In genomic region chr11:99055143-99055542, GRCm38 (mm10) we compare ENCODE assay signal across 10 mouse cellular contexts. TPM values are rescaled to one million over a fixed set of nuclear protein-coding genes. Genes with fewer than 3 reads are reported as not detected.
DNase-seq lines count a peak whose midpoint lies in the region; ATAC-seq and TF ChIP-seq lines count a peak whose summit lies in the region.
"Had no signal": no experiment of that assay in that cellular context is flagged by ENCODE, and none has a peak within 500 bp of the region (broad histone marks: within the 10 kb centered on the region; RNA-seq: fewer than 3 reads in every experiment).

No protein-coding gene starts in this region.

- no peak overlapping the region for H3K4me3 ChIP-seq in forebrain, embryonic 12.5 days (replicated peaks)
- no peak overlapping the region for H3K4me3 ChIP-seq in forebrain, postnatal 0 days (ENCODE audit: low read depth, low read length)
- H3K4me3 ChIP-seq in lung, embryonic 14.5 days (ENCODE audit: low read depth, low read length), result no peak overlapping the region
- H3K4me3 ChIP-seq in embryonic facial prominence, embryonic 15.5 days (replicated peaks), result no peak overlapping the region
- no peak overlapping the region for H3K4me3 ChIP-seq in limb, embryonic 12.5 days (replicated peaks)

- H3K9ac ChIP-seq in forebrain, embryonic 12.5 days, result no peak overlapping the region
- no peak overlapping the region for H3K9ac ChIP-seq in forebrain, postnatal 0 days
- no peak overlapping the region for H3K9ac ChIP-seq in lung, embryonic 14.5 days
- no peak overlapping the region for H3K9ac ChIP-seq in embryonic facial prominence, embryonic 15.5 days
- H3K9ac ChIP-seq in limb, embryonic 12.5 days (replicated peaks), result no peak overlapping the region

- no peak for TF ChIP-seq CTCF in forebrain, postnatal 0 days (IDR thresholded peaks at IDR 0.05; ENCODE audit: low read depth)
- no peak for TF ChIP-seq CTCF in lung, embryonic 14.5 days (IDR thresholded peaks at IDR 0.05; ENCODE audit: low read depth)

- no peak for ATAC-seq in forebrain, embryonic 12.5 days (ENCODE audit: low FRiP score)
- ATAC-seq in forebrain, postnatal 0 days, result no peak
- ATAC-seq in lung, embryonic 14.5 days (ENCODE audit: insufficient read depth), result no peak
- ATAC-seq in embryonic facial prominence, embryonic 15.5 days (ENCODE audit: insufficient number of reproducible peaks, low FRiP score, low TSS enrichment, low read depth), result peak; percentile 12; the same call in 1 of the 2 replicates
- no peak for ATAC-seq in limb, embryonic 12.5 days (ENCODE audit: insufficient number of reproducible peaks, insufficient read depth, low FRiP score, low TSS enrichment, low read depth)

- H3K27ac ChIP-seq in forebrain, embryonic 12.5 days, result 0 out of 2 replicates have a peak overlapping the region, but pooled peaks have one; percentile 1
- no peak overlapping the region for H3K27ac ChIP-seq in forebrain, postnatal 0 days (ENCODE audit: low read depth, low read length)
- peak overlapping the region; percentile 55; the same call in 1 of the 2 replicates for H3K27ac ChIP-seq in lung, embryonic 14.5 days (ENCODE audit: low read depth)
- H3K27ac ChIP-seq in embryonic facial prominence, embryonic 15.5 days (replicated peaks), result peak overlapping the region; percentile 81
- H3K27ac ChIP-seq in limb, embryonic 12.5 days, result peak overlapping the region; percentile 86

- H3K9me3 ChIP-seq in forebrain, embryonic 12.5 days, result no peaks in the 10 kb centered on the region
- no peaks in the 10 kb centered on the region for H3K9me3 ChIP-seq in forebrain, postnatal 0 days (ENCODE audit: low read length)
- H3K9me3 ChIP-seq in lung, embryonic 14.5 days (ENCODE audit: low read depth, low read length), result no peaks in the 10 kb centered on the region
- H3K9me3 ChIP-seq in embryonic facial prominence, embryonic 15.5 days (replicated peaks), result 0 out of 2 replicates have a peak, but pooled peaks cover 5% of the 10 kb centered on the region
- peaks cover 6% of the 10 kb centered on the region; the same call in 1 of the 2 replicates for H3K9me3 ChIP-seq in limb, embryonic 12.5 days

- peaks cover 19% of the 10 kb centered on the region for H3K36me3 ChIP-seq in forebrain, embryonic 12.5 days (replicated peaks)
- no peaks in the 10 kb centered on the region for H3K36me3 ChIP-seq in forebrain, postnatal 0 days (ENCODE audit: insufficient read depth)
- H3K36me3 ChIP-seq in lung, embryonic 14.5 days (ENCODE audit: insufficient read depth), result peaks cover 23% of the 10 kb centered on the region
- peaks cover 28% of the 10 kb centered on the region for H3K36me3 ChIP-seq in embryonic facial prominence, embryonic 15.5 days
- peaks cover 45% of the 10 kb centered on the region for H3K36me3 ChIP-seq in limb, embryonic 12.5 days

- H3K4me2 ChIP-seq in forebrain, embryonic 12.5 days, result no peak overlapping the region
- no peak overlapping the region for H3K4me2 ChIP-seq in forebrain, postnatal 0 days (ENCODE audit: low read depth)
- H3K4me2 ChIP-seq in lung, embryonic 14.5 days, result no peak overlapping the region
- H3K4me2 ChIP-seq in embryonic facial prominence, embryonic 15.5 days (replicated peaks), result 0 out of 2 replicates have a peak overlapping the region, but pooled peaks have one; percentile 4
- peak overlapping the region; percentile 15 for H3K4me2 ChIP-seq in limb, embryonic 12.5 days

- DNase-seq in forebrain, postnatal 0 days, result no peak
- DNase-seq in lung, embryonic 14.5 days, result peak; percentile 54
- no peak for DNase-seq in lung, postnatal 25 days (ENCODE audit: low spot score)
- DNase-seq in c-Kit-positive CD71-positive TER-119-positive erythroid progenitor cells, embryonic 14.5 days (ENCODE audit: low spot score), result no peak
- DNase-seq in layer of hippocampus, adult 11-12 months (ENCODE audit: low spot score), result no peak
- DNase-seq: cerebellum, adult 2 months had no signal

- peaks cover 13% of the 10 kb centered on the region for H3K4me1 ChIP-seq in forebrain, embryonic 12.5 days
- no peaks in the 10 kb centered on the region for H3K4me1 ChIP-seq in forebrain, postnatal 0 days (ENCODE audit: insufficient read depth)
- H3K4me1 ChIP-seq in lung, embryonic 14.5 days (ENCODE audit: insufficient read depth), result peaks cover 3% of the 10 kb centered on the region; the same call in 1 of the 2 replicates
- H3K4me1 ChIP-seq in embryonic facial prominence, embryonic 15.5 days, result peaks cover 28% of the 10 kb centered on the region
- peaks cover 29% of the 10 kb centered on the region for H3K4me1 ChIP-seq in limb, embryonic 12.5 days (replicated peaks)

- no peaks in the 10 kb centered on the region for H3K27me3 ChIP-seq in forebrain, embryonic 12.5 days
- no peaks in the 10 kb centered on the region for H3K27me3 ChIP-seq in forebrain, postnatal 0 days (ENCODE audit: insufficient read depth, low read length)
- no peaks in the 10 kb centered on the region for H3K27me3 ChIP-seq in lung, embryonic 14.5 days (ENCODE audit: insufficient read depth, low read length)
- no peaks in the 10 kb centered on the region for H3K27me3 ChIP-seq in embryonic facial prominence, embryonic 15.5 days
- no peaks in the 10 kb centered on the region for H3K27me3 ChIP-seq in limb, embryonic 12.5 days

- WGBS in forebrain, embryonic 12.5 days, result 59% methylated on average over 4 of the region's 4 CpGs
- 61% methylated on average over 4 of the region's 4 CpGs for WGBS in forebrain, postnatal 0 days
- 36% methylated on average over 4 of the region's 4 CpGs for WGBS in lung, embryonic 14.5 days
- WGBS in embryonic facial prominence, embryonic 15.5 days, result 35% methylated on average over 4 of the region's 4 CpGs
- 29% methylated on average over 4 of the region's 4 CpGs for WGBS in limb, embryonic 12.5 days

RNA-seq across cellular contexts. Expression of gene Igfbp4, which starts 14.1 kb away (rescaled TPM):
- 214 and 247 TPM in 2 replicates for polyA plus RNA-seq in forebrain, embryonic 12.5 days (2016; fragmentation: Nextera tagmentation; extraction: Ambion mirVana)
- 99.0 and 102 TPM in 2 replicates for total RNA-seq in forebrain, postnatal 0 days (2014; rRNA removed)
- 128 and 142 TPM in 2 replicates for polyA plus RNA-seq in forebrain, postnatal 0 days (2015; fragmentation: Nextera tagmentation; extraction: Ambion mirVana)
- 404 and 412 TPM in 2 replicates for polyA plus RNA-seq in lung, embryonic 14.5 days (2014; fragmentation: Nextera tagmentation; extraction: Ambion mirVana)
- polyA plus RNA-seq in embryonic facial prominence, embryonic 15.5 days (2015; fragmentation: Nextera tagmentation; extraction: Ambion mirVana), result 1,352 and 1,417 TPM in 2 replicates
- 1,037 and 1,115 TPM in 2 replicates for polyA plus RNA-seq in limb, embryonic 12.5 days (2016; fragmentation: Nextera tagmentation; extraction: Ambion mirVana)

RNA-seq across cellular contexts. Expression of gene Top2a, which starts 31.2 kb away (rescaled TPM):
- 355 and 367 TPM in 2 replicates for polyA plus RNA-seq in forebrain, embryonic 12.5 days (2016; fragmentation: Nextera tagmentation; extraction: Ambion mirVana)
- 30.2 and 40.7 TPM in 2 replicates for total RNA-seq in forebrain, postnatal 0 days (2014; rRNA removed)
- polyA plus RNA-seq in forebrain, postnatal 0 days (2015; fragmentation: Nextera tagmentation; extraction: Ambion mirVana), result 18.1 and 19.7 TPM in 2 replicates
- 349 and 364 TPM in 2 replicates for polyA plus RNA-seq in lung, embryonic 14.5 days (2014; fragmentation: Nextera tagmentation; extraction: Ambion mirVana)
- 162 and 168 TPM in 2 replicates for polyA plus RNA-seq in embryonic facial prominence, embryonic 15.5 days (2015; fragmentation: Nextera tagmentation; extraction: Ambion mirVana)
- polyA plus RNA-seq in limb, embryonic 12.5 days (2016; fragmentation: Nextera tagmentation; extraction: Ambion mirVana), result 347 and 362 TPM in 2 replicates

RNA-seq across cellular contexts. Expression of gene Tns4, which starts 34.0 kb away (rescaled TPM):
- polyA plus RNA-seq in forebrain, embryonic 12.5 days (2016; fragmentation: Nextera tagmentation; extraction: Ambion mirVana), result 0.04 and 0.29 TPM in 2 replicates
- total RNA-seq in forebrain, postnatal 0 days (2014; rRNA removed), result 0.48 TPM in 1 of 2 replicates, not detected in the other
- 0.29 TPM in 1 of 2 replicates, not detected in the other for polyA plus RNA-seq in forebrain, postnatal 0 days (2015; fragmentation: Nextera tagmentation; extraction: Ambion mirVana)
- polyA plus RNA-seq in lung, embryonic 14.5 days (2014; fragmentation: Nextera tagmentation; extraction: Ambion mirVana), result 0.39 and 0.47 TPM in 2 replicates
- 2.7 and 2.8 TPM in 2 replicates for polyA plus RNA-seq in embryonic facial prominence, embryonic 15.5 days (2015; fragmentation: Nextera tagmentation; extraction: Ambion mirVana)
- 0.65 and 0.73 TPM in 2 replicates for polyA plus RNA-seq in limb, embryonic 12.5 days (2016; fragmentation: Nextera tagmentation; extraction: Ambion mirVana)
- polyA plus RNA-seq: neural tube, embryonic 14.5 days had no signal

Comparison
In these comparisons a context has a peak if more than half of its experiments do, and no peak if none do; other contexts are left out.
1. H3K4me2 ChIP-seq: peak in embryonic facial prominence, embryonic 15.5 days (single experiment) and limb, embryonic 12.5 days (single experiment); none in forebrain, embryonic 12.5 days (single experiment), forebrain, postnatal 0 days (single experiment) and lung, embryonic 14.5 days (single experiment).